Mouse (Mus musculus) neural tube, embryonic 13.5 days (tissue): ENCODE measurements around the gene Slc44a2. TPM values are rescaled to one million over a fixed set of nuclear protein-coding genes. Genes with fewer than 3 reads are reported as not detected.

ENCODE experiments used
- ATAC-seq: fragments of 200-750 bp; cut with Nextera tagmentation; 2 replicates; pipeline ENCODE4 v1.8.0; 2017; ENCODE audit warnings: low read depth, mild to moderate bottlenecking, moderate TSS enrichment, moderate library complexity
- H3K27ac ChIP-seq: fragments of 300-500 bp; sonication (generic); replicated peaks from 2 replicates; pipeline ENCODE4 v1.5.1; 2015; ENCODE audit warnings: moderate library complexity, mild to moderate bottlenecking, inconsistent platforms
- H3K27me3 ChIP-seq: fragments of 300-500 bp; sonication (generic); 2 replicates; pipeline ENCODE4 v1.6.1; 2015; ENCODE audit warnings: mild to moderate bottlenecking, inconsistent platforms
- H3K36me3 ChIP-seq: fragments of 300-500 bp; sonication (generic); 2 replicates; pipeline ENCODE4 v1.6.1; 2015; ENCODE audit warnings: mild to moderate bottlenecking, inconsistent platforms
- H3K4me1 ChIP-seq: fragments of 300-500 bp; sonication (generic); replicated peaks from 2 replicates; pipeline ENCODE4 v1.6.1; 2015; ENCODE audit warnings: inconsistent platforms
- H3K4me2 ChIP-seq: fragments of 300-500 bp; sonication (generic); 2 replicates; pipeline ENCODE4 v1.6.1; 2015; ENCODE audit warnings: inconsistent platforms, mild to moderate bottlenecking, moderate library complexity
- H3K4me3 ChIP-seq: fragments of 300-500 bp; sonication (generic); 2 replicates; pipeline ENCODE4 v1.5.1; 2015; ENCODE audit warnings: mild to moderate bottlenecking, inconsistent platforms
- H3K9ac ChIP-seq: fragments of 300-500 bp; sonication (generic); 2 replicates; pipeline ENCODE4 v1.6.1; 2015; ENCODE audit warnings: moderate library complexity, mild to moderate bottlenecking, inconsistent platforms
- H3K9me3 ChIP-seq: fragments of 300-500 bp; sonication (generic); 2 replicates; pipeline ENCODE4 v1.6.1; 2016; ENCODE audit warnings: inconsistent platforms
- WGBS: fragments of 180-500 bp; shearing (Covaris S2); methylation state at CpG from one replicate; pipeline ENCODE4 v1.1.7; 2015; 5-methylcytosine and 5-hydroxymethylcytosine counted together
- polyA plus RNA-seq: library from polyadenylated mRNA; unstranded; fragments of >200 nt; fragmentation: Nextera tagmentation; extraction: Ambion mirVana; gene quantifications from 2 replicates; pipeline ENCODE4 v1.2.1, GENCODE M21; 2015

The Slc44a2 gene
- 70.1 and 73.1 TPM in 2 replicates for polyA plus RNA-seq

DNA sequence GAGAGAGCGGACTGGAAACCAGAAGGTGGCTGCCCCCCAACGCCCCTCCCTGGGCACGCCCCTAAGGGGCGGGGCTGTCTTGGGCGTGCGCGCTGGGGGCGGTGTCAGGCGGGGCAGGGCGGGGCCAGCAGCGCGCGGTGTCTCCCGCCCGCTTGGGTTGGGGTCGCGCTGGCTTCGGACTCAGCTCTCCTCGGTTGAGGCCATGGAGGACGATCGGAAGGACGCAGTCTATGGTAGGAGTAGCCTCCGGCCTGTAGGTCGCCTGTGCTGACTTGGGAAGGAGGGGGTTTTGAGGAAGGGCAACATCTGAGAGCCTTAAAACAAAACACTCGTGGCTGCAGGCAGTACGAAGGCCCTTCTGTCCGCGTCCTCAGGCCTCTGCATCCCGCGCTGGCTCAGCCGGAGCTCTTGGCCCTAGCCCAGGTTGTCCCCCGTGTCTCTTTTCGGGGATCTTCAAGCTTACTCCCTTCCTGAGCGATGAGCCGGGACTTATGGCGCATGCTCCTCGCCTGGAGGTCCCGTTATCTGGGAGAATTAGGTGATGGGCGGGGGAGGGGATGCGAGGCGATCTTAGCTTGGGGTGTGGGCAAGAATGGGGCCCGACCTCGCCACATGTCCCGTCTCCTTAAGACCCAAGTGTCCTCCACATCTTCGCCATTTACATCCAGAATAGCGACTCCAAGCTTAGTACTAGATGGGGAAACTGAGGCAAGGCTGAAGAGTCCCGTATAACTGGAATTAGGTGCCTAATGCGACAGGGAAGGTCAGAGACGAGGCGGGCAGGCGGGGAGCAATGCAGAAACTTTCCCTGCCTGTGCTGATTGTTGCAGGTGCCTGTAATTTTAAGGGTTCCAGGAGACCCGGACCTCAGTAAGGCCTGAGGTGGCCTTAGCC is at the start of gene Slc44a2:
Slc44a2 (plus strand) TSS at position 80 of the 894 bp plus-strand sequence.
- H3K4me2 ChIP-seq = peak within 1 kb of the TSS; percentile 92
- peak; percentile 95 for ATAC-seq
- H3K4me1 ChIP-seq = peaks cover 27% of the 10 kb centered on the region
- no peaks in the 10 kb centered on the region for H3K27me3 ChIP-seq
- H3K4me3 ChIP-seq = peak within 1 kb of the TSS; percentile 69
- H3K9me3 ChIP-seq = no peaks in the 10 kb centered on the region
- H3K9ac ChIP-seq = peak within 1 kb of the TSS; percentile 82
- 1% methylated on average over 52 of the region's 52 CpGs for WGBS
- H3K36me3 ChIP-seq = no peaks in the 10 kb centered on the region; the same call in 1 of the 2 replicates
- peak within 1 kb of the TSS; percentile 61 for H3K27ac ChIP-seq

DNA sequence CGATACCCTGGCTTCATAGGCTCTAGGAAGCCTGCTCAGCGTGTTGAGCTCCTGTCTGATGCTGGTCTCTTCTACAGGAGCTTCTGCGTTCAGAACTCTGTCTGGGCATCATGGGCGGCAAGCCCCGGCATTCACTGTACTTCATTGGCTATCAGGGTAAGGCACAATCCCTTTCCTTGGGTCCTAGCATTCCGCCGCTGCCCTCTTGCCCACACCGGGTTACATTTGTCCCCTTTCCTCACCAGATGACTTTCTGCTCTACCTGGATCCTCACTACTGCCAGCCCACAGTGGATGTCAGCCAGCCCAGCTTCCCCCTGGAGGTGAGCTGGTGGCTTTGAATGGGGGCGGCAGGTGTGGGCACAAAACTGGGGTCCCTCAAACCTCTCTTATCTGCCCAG is 48.1 kb upstream of the Slc44a2 start:
- H3K27ac ChIP-seq = no peak overlapping the region
- no peaks in the 10 kb centered on the region; the same call in 1 of the 2 replicates for H3K4me1 ChIP-seq
- no peak overlapping the region for H3K9ac ChIP-seq
- no peak overlapping the region for H3K4me3 ChIP-seq
- H3K27me3 ChIP-seq = no peaks in the 10 kb centered on the region
- ATAC-seq = no peak
- peaks cover 96% of the 10 kb centered on the region for H3K36me3 ChIP-seq
- H3K9me3 ChIP-seq = no peaks in the 10 kb centered on the region
- 91% methylated on average over 9 of the region's 9 CpGs for WGBS
- H3K4me2 ChIP-seq = no peak overlapping the region

DNA sequence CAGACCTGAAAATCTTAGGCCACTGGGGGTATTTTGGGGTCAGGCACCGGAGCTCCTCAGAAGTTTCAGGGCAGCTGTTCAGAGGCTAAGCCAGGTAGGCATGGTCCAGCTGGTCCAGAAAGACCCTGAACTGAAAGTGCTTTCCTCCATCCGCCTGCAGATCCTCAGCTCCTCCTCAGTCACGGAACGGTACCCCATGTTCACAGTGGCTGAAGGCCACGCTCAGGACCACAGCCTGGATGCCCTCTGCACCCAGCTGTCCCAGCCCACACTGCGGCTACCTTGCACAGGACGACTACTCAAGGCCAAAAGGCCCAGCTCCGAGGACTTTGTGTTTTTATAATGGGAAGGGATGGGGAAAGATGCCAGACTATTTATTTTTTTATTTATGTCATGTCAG is 47.4 kb upstream of the Slc44a2 start:
- WGBS = 88% methylated on average over 8 of the region's 8 CpGs
- H3K27me3 ChIP-seq = no peaks in the 10 kb centered on the region
- H3K4me3 ChIP-seq = no peak overlapping the region

DNA sequence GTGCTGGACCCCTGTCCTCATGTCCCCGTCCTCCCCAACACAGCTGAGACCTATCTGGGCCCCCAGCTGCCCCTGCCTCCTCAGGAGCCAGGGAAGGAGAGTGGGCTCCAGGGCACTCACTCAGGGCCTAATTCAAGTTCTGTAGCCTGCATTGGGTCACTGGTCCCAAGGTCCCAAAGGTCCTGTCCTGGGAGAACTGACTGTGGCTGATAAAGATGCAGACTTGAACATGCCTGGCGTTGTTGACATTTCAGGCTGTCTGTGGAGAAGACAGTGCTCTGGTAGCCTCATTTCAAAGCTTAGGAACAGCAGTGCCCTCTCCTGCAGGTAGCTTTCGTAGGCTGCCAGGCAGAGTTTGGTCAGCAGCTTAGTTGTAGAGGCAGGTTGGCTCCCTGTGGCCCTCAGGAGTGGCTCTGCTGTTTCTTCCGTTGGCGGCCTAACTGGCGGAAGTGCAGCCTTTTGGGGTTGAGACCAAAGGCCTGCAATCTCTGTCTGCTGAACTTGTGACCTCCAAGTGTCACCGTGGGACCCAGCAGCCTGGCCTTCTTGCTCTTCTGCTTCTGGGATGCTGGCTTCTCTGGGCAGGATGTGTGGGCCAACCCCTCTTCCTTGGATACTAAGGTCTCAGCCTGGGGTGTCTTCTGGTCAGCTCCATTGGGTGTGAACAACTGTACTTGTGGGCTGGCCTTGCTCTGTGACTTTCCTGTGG is 46.8 kb upstream of the Slc44a2 start:
- Histone ChIP-seq H3K4me1 (no peaks in the 10 kb centered on the region), H3K36me3 (peaks cover 98% of the 10 kb centered on the region), H3K27ac (no peak overlapping the region), H3K4me2 (no peak overlapping the region), H3K9me3 (no peaks in the 10 kb centered on the region), H3K4me3 (no peak overlapping the region), H3K9ac (no peak overlapping the region), H3K27me3 (no peaks in the 10 kb centered on the region)
- 87% methylated on average over 7 of the region's 7 CpGs for WGBS
- ATAC-seq = no peak

More for the DNA sequence above, 47.4 kb upstream of the Slc44a2 start:
- H3K9me3 ChIP-seq = no peaks in the 10 kb centered on the region
- no peak overlapping the region for H3K27ac ChIP-seq
- ATAC-seq = no peak
- no peaks in the 10 kb centered on the region for H3K4me1 ChIP-seq
- H3K4me2 ChIP-seq = no peak overlapping the region
- H3K36me3 ChIP-seq = peaks cover 98% of the 10 kb centered on the region
- no peak overlapping the region for H3K9ac ChIP-seq

DNA sequence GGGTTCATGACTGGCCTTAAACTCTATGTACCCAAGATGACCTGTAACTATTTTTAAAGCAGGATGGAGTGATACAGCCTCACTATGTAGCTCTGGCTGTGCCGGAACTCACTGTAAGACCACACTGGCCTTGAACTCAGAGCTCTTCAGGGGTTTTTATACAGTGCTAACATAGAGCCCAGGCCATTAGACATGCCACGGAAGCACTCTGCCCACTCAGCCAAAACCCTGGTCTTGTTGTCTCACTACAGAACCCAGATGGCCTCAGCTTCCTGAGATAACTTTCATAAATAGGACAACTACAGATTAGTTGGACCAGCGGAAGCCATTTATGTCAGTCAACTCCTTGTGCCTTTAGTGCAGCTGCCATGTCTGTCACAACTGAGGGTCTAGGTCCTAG is 46.2 kb upstream of the Slc44a2 start:
- no peak overlapping the region for H3K4me2 ChIP-seq
- no peak overlapping the region for H3K27ac ChIP-seq
- H3K9ac ChIP-seq = no peak overlapping the region
- H3K4me1 ChIP-seq = no peaks in the 10 kb centered on the region
- peaks cover 98% of the 10 kb centered on the region for H3K36me3 ChIP-seq
- H3K27me3 ChIP-seq = no peaks in the 10 kb centered on the region
- ATAC-seq = no peak
- no peaks in the 10 kb centered on the region for H3K9me3 ChIP-seq
- WGBS = 97% methylated on average over 3 of the region's 3 CpGs
- no peak overlapping the region for H3K4me3 ChIP-seq

DNA sequence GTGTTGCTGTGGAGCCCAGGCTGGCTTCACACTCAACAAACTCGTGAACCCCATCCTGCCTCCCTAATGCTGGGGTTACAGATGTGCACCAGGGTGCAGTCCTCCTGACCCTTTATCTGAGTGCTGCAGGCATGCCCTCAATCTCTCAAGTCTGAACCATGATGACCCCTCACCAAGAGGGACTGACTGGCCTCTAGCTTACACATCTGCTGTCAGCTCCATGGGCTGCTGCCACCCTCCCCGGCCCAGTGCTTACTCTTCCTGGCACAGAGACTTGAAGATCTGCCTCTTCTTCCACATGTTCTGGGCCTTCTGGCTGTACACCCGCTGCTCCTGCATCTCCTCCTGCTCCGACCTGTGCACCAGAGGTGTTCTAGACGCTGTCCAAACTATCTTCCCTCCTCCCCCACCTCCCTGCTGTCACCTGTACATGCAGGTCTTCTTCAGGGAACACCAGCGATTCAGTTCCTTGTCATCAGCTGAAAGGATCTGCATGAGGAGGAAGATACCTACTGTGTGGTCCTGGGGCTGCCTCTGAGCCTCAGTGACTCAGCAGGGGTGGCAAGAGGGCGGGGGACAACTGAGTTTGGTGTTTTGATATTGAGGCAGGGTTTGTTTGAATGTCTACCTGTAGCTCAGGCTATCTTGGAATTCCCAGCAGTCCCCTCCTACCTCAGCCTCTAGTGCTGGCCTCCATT is 45.3 kb upstream of the Slc44a2 start:
- Histone ChIP-seq H3K27ac (no peak overlapping the region), H3K4me3 (no peak overlapping the region), H3K9me3 (no peaks in the 10 kb centered on the region), H3K27me3 (no peaks in the 10 kb centered on the region), H3K4me2 (no peak overlapping the region), H3K9ac (no peak overlapping the region), H3K4me1 (no peaks in the 10 kb centered on the region), H3K36me3 (peaks cover 99% of the 10 kb centered on the region)
- no peak for ATAC-seq
- WGBS = 88% methylated on average over 7 of the region's 7 CpGs

DNA sequence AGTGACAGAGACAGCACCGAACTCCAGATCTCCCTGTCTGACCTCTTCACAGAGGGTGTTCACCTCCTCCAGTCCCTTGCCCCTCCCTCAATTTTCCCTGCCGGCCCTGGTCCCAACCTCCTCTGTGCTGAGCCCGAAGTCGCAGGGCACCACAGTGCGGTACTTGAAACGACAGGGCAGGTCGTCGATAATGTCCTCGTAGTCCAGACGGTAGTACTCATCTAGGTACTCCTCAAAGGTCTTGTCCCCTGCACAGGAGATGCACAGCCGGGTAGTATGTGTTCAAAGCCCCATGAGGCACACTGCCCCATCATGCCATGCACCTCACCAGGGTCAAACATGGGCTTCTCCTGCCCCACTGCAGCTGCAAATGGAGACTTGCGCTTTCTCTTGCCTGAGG is 44.8 kb upstream of the Slc44a2 start:
- Histone ChIP-seq H3K27ac (no peak overlapping the region), H3K9ac (no peak overlapping the region), H3K27me3 (no peaks in the 10 kb centered on the region), H3K36me3 (peaks cover 98% of the 10 kb centered on the region), H3K9me3 (no peaks in the 10 kb centered on the region), H3K4me3 (no peak overlapping the region), H3K4me1 (no peaks in the 10 kb centered on the region), H3K4me2 (no peak overlapping the region)
- WGBS = 89% methylated on average over 12 of the region's 12 CpGs
- no peak for ATAC-seq

DNA sequence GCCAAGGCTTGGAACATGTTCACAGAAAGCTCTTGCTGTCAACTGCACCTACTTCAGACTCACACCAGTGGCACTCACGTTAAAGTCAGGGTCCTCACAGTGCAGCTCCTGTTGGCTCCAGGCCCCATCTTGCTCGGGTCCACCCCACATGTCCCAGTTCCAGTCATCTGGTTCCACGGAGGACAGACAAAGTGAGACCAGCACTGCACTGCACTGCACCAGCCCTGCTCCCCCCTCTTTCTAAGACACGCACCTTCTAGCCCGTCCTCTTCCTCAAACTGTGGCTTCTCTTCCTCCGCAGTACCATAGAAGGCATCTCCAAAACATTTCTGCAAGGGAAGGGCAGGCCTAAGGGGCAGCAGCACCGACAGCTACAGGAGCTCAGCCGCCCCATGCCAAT is 44.2 kb upstream of the Slc44a2 start:
- Histone ChIP-seq H3K4me3 (no peak overlapping the region), H3K36me3 (peaks cover 98% of the 10 kb centered on the region), H3K4me1 (no peaks in the 10 kb centered on the region), H3K9ac (no peak overlapping the region), H3K9me3 (no peaks in the 10 kb centered on the region), H3K27me3 (no peaks in the 10 kb centered on the region), H3K4me2 (no peak overlapping the region), H3K27ac (no peak overlapping the region)
- WGBS = 91% methylated on average over 8 of the region's 8 CpGs
- ATAC-seq = no peak; the same call in 1 of the 2 replicates

DNA sequence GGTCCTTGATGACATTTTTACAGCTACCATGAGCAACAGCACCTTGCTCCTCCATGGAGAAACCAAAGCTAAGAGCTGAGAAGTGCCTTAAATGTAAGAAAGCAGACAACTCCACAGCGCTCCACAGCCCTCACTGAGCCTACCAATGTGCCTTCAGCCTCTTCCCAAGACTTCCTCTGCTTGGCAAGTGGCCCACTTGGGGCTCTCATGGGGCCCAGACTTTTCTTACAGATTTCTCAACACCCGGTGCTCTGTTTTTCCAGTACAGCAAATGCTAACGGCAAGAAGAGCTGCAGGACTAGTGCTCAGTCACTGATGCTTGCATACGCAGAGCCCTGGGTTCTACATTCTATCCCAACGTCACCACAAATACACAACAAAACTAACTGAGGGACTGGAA is 42.7 kb upstream of the Slc44a2 start:
- H3K4me3 ChIP-seq = no peak overlapping the region
- H3K9me3 ChIP-seq = no peaks in the 10 kb centered on the region
- H3K27ac ChIP-seq = no peak overlapping the region
- H3K4me2 ChIP-seq = no peak overlapping the region
- no peaks in the 10 kb centered on the region for H3K27me3 ChIP-seq
- ATAC-seq = no peak
- 94% methylated on average over 5 of the region's 5 CpGs for WGBS
- H3K9ac ChIP-seq = no peak overlapping the region
- no peaks in the 10 kb centered on the region for H3K4me1 ChIP-seq
- peaks cover 97% of the 10 kb centered on the region for H3K36me3 ChIP-seq

DNA sequence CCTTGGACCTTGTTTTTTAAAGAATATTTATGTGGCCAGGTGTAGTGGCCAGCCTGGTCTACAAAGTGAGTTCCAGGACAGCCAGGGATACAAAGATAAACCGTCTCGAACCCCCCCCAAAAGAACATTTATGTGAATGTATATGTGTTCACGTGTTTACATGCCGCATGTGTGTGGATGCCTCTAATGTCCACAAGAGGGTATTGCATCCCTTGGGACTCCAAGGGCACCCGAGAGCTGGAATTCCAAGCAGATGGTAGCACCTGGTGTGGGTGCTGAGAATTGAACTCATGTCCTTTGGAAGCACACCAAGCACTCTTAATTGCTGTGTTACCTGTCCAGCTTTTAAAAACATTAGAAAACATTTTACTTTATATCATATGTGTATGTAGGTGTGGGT is 36.9 kb upstream of the Slc44a2 start:
- no peak overlapping the region for H3K27ac ChIP-seq
- no peak overlapping the region for H3K4me3 ChIP-seq
- WGBS = 90% methylated on average over 5 of the region's 5 CpGs
- no peak for ATAC-seq
- H3K36me3 ChIP-seq = peaks cover 62% of the 10 kb centered on the region
- H3K9ac ChIP-seq = no peak overlapping the region
- H3K27me3 ChIP-seq = no peaks in the 10 kb centered on the region
- H3K4me2 ChIP-seq = no peak overlapping the region
- H3K9me3 ChIP-seq = no peaks in the 10 kb centered on the region
- H3K4me1 ChIP-seq = peaks cover 21% of the 10 kb centered on the region

DNA sequence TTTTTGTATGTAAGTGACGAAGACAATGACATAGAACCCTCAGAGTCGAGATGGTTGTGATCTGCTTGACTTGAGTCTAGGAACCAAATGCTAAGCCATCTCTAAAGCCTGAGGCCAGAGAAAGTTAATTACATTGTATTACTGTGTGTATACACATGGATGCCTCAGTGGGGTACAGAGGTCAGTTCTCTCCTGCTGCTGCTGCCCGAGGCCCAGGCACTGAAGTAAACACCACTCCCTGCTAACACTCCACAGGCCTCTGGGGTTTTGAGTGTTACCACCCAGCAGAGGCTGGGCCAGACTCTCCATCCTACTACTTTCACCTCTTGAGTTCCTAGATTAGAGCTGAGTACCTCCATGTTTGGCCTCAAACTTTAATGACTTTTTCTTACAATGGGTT is 36.5 kb upstream of the Slc44a2 start:
- no peaks in the 10 kb centered on the region for H3K27me3 ChIP-seq
- H3K9ac ChIP-seq = no peak overlapping the region
- no peak for ATAC-seq
- no peak overlapping the region for H3K27ac ChIP-seq
- 88% methylated on average over 3 of the region's 3 CpGs for WGBS
- H3K4me3 ChIP-seq = no peak overlapping the region
- no peak overlapping the region for H3K4me2 ChIP-seq
- H3K9me3 ChIP-seq = no peaks in the 10 kb centered on the region
- peaks cover 58% of the 10 kb centered on the region for H3K36me3 ChIP-seq
- H3K4me1 ChIP-seq = peaks cover 25% of the 10 kb centered on the region

DNA sequence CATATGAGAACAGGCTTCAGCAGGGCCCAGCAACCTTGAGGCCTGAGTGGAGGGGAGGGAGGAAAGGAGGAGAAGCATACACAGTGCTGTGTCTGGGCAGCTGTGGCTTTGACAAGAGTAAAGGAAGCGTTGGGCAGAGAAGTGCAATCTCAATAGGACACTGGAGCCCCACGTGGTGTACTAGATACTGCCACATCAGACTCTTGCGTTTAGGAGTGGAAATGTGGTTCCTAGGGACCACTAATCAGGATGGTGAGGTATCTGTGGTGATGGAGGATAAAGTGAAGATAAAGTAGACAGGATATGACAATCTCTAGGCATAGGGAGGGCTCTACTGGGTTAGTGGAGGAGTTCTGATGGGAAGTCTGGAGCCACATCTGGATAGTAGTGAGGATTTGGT is 33.7 kb upstream of the Slc44a2 start:
- Histone ChIP-seq H3K36me3 (peaks cover 31% of the 10 kb centered on the region), H3K27ac (peak overlapping the region; percentile 89), H3K9ac (peak overlapping the region; percentile 80), H3K4me1 (peaks cover 42% of the 10 kb centered on the region), H3K27me3 (no peaks in the 10 kb centered on the region), H3K4me2 (peak overlapping the region; percentile 86), H3K4me3 (peak overlapping the region; percentile 81), H3K9me3 (no peaks in the 10 kb centered on the region)
- no peak for ATAC-seq
- WGBS = 65% methylated on average over 3 of the region's 3 CpGs
